Mouse (Mus musculus) CH12.LX (cell line): ENCODE data around the gene Samd5. TPM values are rescaled to one million over a fixed set of nuclear protein-coding genes. Genes with fewer than 3 reads are reported as not detected.

ENCODE experiments used
- DNase-seq: peaks from one replicate; pipeline ENCODE4 v3.0.0-alpha.2; 2013; ENCODE audit errors: extremely low read depth
- H3K27ac ChIP-seq: 2 replicates; pipeline ENCODE4 v1.5.1; 2012; ENCODE audit warnings: low read depth, mild to moderate bottlenecking, control low read depth, moderate library complexity; ENCODE audit not compliant: insufficient read depth
- H3K27me3 ChIP-seq: replicated peaks from 2 replicates; pipeline ENCODE3; 2012; ENCODE audit warnings: inconsistent platforms
- H3K36me3 ChIP-seq, 2 experiments: replicated peaks in 1 of 2; 2 replicates each; pipeline versions ENCODE3 to v1.6.1; 2012; ENCODE audit warnings: inconsistent platforms in 1 of 2, low read length in 1 of 2, mild to moderate bottlenecking in 1 of 2, mixed read lengths in 1 of 2, moderate library complexity in 1 of 2; ENCODE audit not compliant: control insufficient read depth in 1 of 2, insufficient read depth in 1 of 2
- H3K4me1 ChIP-seq, 2 experiments: 2 replicates each; pipeline ENCODE4 v1.6.1; 2012; ENCODE audit warnings: inconsistent platforms in 1 of 2, moderate library complexity in 1 of 2; ENCODE audit not compliant: insufficient read depth in 2 of 2, control insufficient read depth in 1 of 2
- H3K4me2 ChIP-seq: 2 replicates; pipeline ENCODE4 v1.6.1; 2012; ENCODE audit warnings: low read depth, mild to moderate bottlenecking, control low read depth; ENCODE audit not compliant: poor library complexity, insufficient read depth, severe bottlenecking
- H3K4me3 ChIP-seq, 3 experiments: fragments of 150-350 bp in 1 of 3; sonication (generic) in 1 of 3; replicated peaks in 1 of 3; 2 replicates each; pipeline versions ENCODE3 to v1.5.1; 2011 to 2012; ENCODE audit warnings: low read depth in 2 of 3, low read length in 2 of 3, mild to moderate bottlenecking in 2 of 3, moderate library complexity in 2 of 3, control low read depth in 1 of 3, improper control_type of control experiment in 1 of 3, inconsistent platforms in 1 of 3, mixed read lengths in 1 of 3; ENCODE audit not compliant: poor library complexity in 1 of 3
- H3K79me2 ChIP-seq: replicated peaks from 2 replicates; pipeline ENCODE4 v1.6.1; 2012; ENCODE audit warnings: mild to moderate bottlenecking, moderate library complexity; ENCODE audit not compliant: control insufficient read depth, poor library complexity, insufficient read depth, severe bottlenecking; ENCODE audit errors: extremely low read depth
- H3K9ac ChIP-seq: 2 replicates; pipeline ENCODE4 v1.6.1; 2012; ENCODE audit warnings: low read depth, mild to moderate bottlenecking, control low read depth, moderate library complexity; ENCODE audit not compliant: insufficient read depth
- H3K9me3 ChIP-seq: replicated peaks from 2 replicates; pipeline ENCODE3; 2012; ENCODE audit warnings: low read length, inconsistent platforms, mixed read lengths
- CHD1 ChIP-seq: IDR thresholded peaks from 2 replicates; pipeline ENCODE4 v1.6.1; 2012; ENCODE audit warnings: low read depth, low read length, improper control_type of control experiment, inconsistent platforms
- CTCF ChIP-seq, 2 experiments: IDR thresholded peaks in 1 of 2; conservative IDR thresholded peaks in 1 of 2; 2 replicates each; pipeline ENCODE4 v1.5.1; 2011 to 2012; ENCODE audit warnings: low read depth in 2 of 2, low read length in 2 of 2, improper control_type of control experiment in 1 of 2, inconsistent platforms in 1 of 2, mild to moderate bottlenecking in 1 of 2, moderate library complexity in 1 of 2
- E2F4 ChIP-seq: IDR thresholded peaks from 2 replicates; pipeline ENCODE4 v1.6.1; 2011; ENCODE audit warnings: low read depth, low read length, improper control_type of control experiment; ENCODE audit not compliant: insufficient replicate concordance
- ELF1 ChIP-seq: IDR thresholded peaks from 2 replicates; pipeline ENCODE4 v1.6.1; 2014; ENCODE audit warnings: low read depth, mild to moderate bottlenecking, inconsistent platforms, low read length, improper control_type of control experiment
- EP300 ChIP-seq: IDR thresholded peaks from 2 replicates; pipeline ENCODE4 v1.6.1; 2011; ENCODE audit warnings: low read length, improper control_type of control experiment
- ETS1 ChIP-seq: conservative IDR thresholded peaks from 2 replicates; pipeline ENCODE4 v1.6.1; 2012; ENCODE audit warnings: low read depth, mild to moderate bottlenecking, inconsistent platforms, low read length, improper control_type of control experiment, moderate library complexity
- GABPA ChIP-seq: IDR thresholded peaks from 2 replicates; pipeline ENCODE4 v1.6.1; 2012; ENCODE audit warnings: low read depth, low read length, improper control_type of control experiment, inconsistent platforms; ENCODE audit not compliant: insufficient replicate concordance
- HCFC1 ChIP-seq: IDR thresholded peaks from 2 replicates; pipeline ENCODE4 v1.6.1; 2012; ENCODE audit warnings: low read depth, mild to moderate bottlenecking, inconsistent platforms, low read length, improper control_type of control experiment
- IRF4 ChIP-seq: IDR thresholded peaks from 2 replicates; pipeline ENCODE4 v1.6.1; 2014; ENCODE audit warnings: low read depth, mild to moderate bottlenecking, inconsistent platforms, low read length, improper control_type of control experiment
- JUN ChIP-seq: IDR thresholded peaks from 2 replicates; pipeline ENCODE4 v1.6.1; 2011; ENCODE audit warnings: low read depth, mild to moderate bottlenecking, low read length, improper control_type of control experiment, moderate library complexity; ENCODE audit not compliant: insufficient read depth
- JUND ChIP-seq: conservative IDR thresholded peaks from 2 replicates; pipeline ENCODE4 v1.6.1; 2011; ENCODE audit warnings: low read depth, low read length, improper control_type of control experiment
- KAT2A ChIP-seq: IDR thresholded peaks from 2 replicates; pipeline ENCODE4 v1.6.1; 2012; ENCODE audit warnings: low read length, improper control_type of control experiment, inconsistent platforms; ENCODE audit not compliant: insufficient replicate concordance
- MAFK ChIP-seq: IDR thresholded peaks from 2 replicates; pipeline ENCODE4 v1.6.1; 2011; ENCODE audit warnings: low read length, improper control_type of control experiment; ENCODE audit not compliant: insufficient replicate concordance
- MAX ChIP-seq: IDR thresholded peaks from 2 replicates; pipeline ENCODE4 v1.6.1; 2011; ENCODE audit warnings: low read length, improper control_type of control experiment
- MAZ ChIP-seq: IDR thresholded peaks from 2 replicates; pipeline ENCODE4 v1.6.1; 2012; ENCODE audit warnings: low read depth, mild to moderate bottlenecking, inconsistent platforms, low read length, improper control_type of control experiment, moderate library complexity
- MYC ChIP-seq: IDR thresholded peaks from 2 replicates; pipeline ENCODE4 v1.6.1; 2011; ENCODE audit warnings: low read depth, mild to moderate bottlenecking, improper control_type of control experiment, low read length
- NRF1 ChIP-seq: IDR thresholded peaks from 2 replicates; pipeline ENCODE4 v1.6.1; 2014; ENCODE audit warnings: low read depth, mild to moderate bottlenecking, inconsistent platforms, low read length, improper control_type of control experiment, moderate library complexity
- PAX5 ChIP-seq: IDR thresholded peaks from 2 replicates; pipeline ENCODE4 v1.6.1; 2012; ENCODE audit warnings: low read length, inconsistent platforms, mixed read lengths
- POLR2A ChIP-seq: IDR thresholded peaks from 2 replicates; pipeline ENCODE4 v1.6.1; 2011; ENCODE audit warnings: low read depth, mild to moderate bottlenecking, improper control_type of control experiment, low read length
- POLR2AphosphoS2 ChIP-seq: IDR thresholded peaks from 2 replicates; pipeline ENCODE4 v1.6.1; 2011; ENCODE audit warnings: low read depth, low read length, improper control_type of control experiment
- RCOR1 ChIP-seq: conservative IDR thresholded peaks from 2 replicates; pipeline ENCODE4 v1.6.1; 2012; ENCODE audit warnings: low read depth, mild to moderate bottlenecking, inconsistent platforms, low read length, improper control_type of control experiment
- SIN3A ChIP-seq: IDR thresholded peaks from 2 replicates; pipeline ENCODE4 v1.6.1; 2012; ENCODE audit warnings: low read length, improper control_type of control experiment, inconsistent platforms
- TBP ChIP-seq: conservative IDR thresholded peaks from 2 replicates; pipeline ENCODE4 v1.6.1; 2011; ENCODE audit warnings: low read depth, low read length, improper control_type of control experiment
- TCF12 ChIP-seq: IDR thresholded peaks from 2 replicates; pipeline ENCODE4 v1.6.1; 2014; ENCODE audit warnings: low read depth, mild to moderate bottlenecking, inconsistent platforms, low read length, improper control_type of control experiment
- UBTF ChIP-seq: IDR thresholded peaks from 2 replicates; pipeline ENCODE4 v1.6.1; 2012; ENCODE audit warnings: low read depth, mild to moderate bottlenecking, inconsistent platforms, low read length, improper control_type of control experiment, moderate library complexity
- USF2 ChIP-seq: conservative IDR thresholded peaks from 2 replicates; pipeline ENCODE4 v1.6.1; 2011; ENCODE audit warnings: low read depth, low read length, improper control_type of control experiment
- ZMIZ1 ChIP-seq: IDR thresholded peaks from 2 replicates; pipeline ENCODE4 v1.6.1; 2012; ENCODE audit warnings: low read depth, mild to moderate bottlenecking, inconsistent platforms, low read length, improper control_type of control experiment
- ZNF384 ChIP-seq: IDR thresholded peaks from 2 replicates; pipeline ENCODE4 v1.6.1; 2012; ENCODE audit warnings: low read depth, low read length, improper control_type of control experiment, inconsistent platforms
- dilution Hi-C: fragments of 300-500 bp; cut with MboI; formaldehyde crosslinking; loops from 2 replicates; pipeline ENCODE4 v1.14.3; 2020; ENCODE audit warnings: low sequenced_read_pairs; ENCODE audit not compliant: extremely low pct_unique_long_range_greater_than_20kb, extremely low pct_ligation_motif_present
- in situ Hi-C: fragments of 300-500 bp; cut with MboI; formaldehyde crosslinking; loops from 3 replicates; pipeline ENCODE4 v1.14.3; 2019; ENCODE audit warnings: low sequenced_read_pairs, low pct_ligation_motif_present, low pct_unique_long_range_greater_than_20kb, mixed read lengths
- polyA plus RNA-seq: library from polyadenylated mRNA; unstranded; fragments of >175 nt; gene quantifications from 2 replicates; pipeline ENCODE4 v1.2.1, GENCODE M21; 2012; ENCODE audit warnings: low read depth; ENCODE audit not compliant: insufficient read length
- total RNA-seq, 2 experiments: library from RNA; depleted of rRNA; stranded (reverse); fragments of 300-350 nt in 1 of 2; fragments of >200 nt in 1 of 2; gene quantifications; 2 replicates each; pipeline ENCODE4 v1.2.3; 2012 to 2014

Gene Samd5
- total and polyA plus RNA-seq, 3 experiments = not detected

GRCm38 (mm10) chr10:9720027-9720426 lies 45.0 kb upstream of the Samd5 start:
- TF ChIP-seq MAX (no peak), JUND (no peak), IRF4 (no peak), SIN3A (no peak), NRF1 (no peak), EP300 (no peak), JUN (no peak), KAT2A (no peak), MAFK (no peak), TCF12 (no peak), POLR2A (no peak), UBTF (no peak), TBP (no peak), PAX5 (no peak), MAZ (no peak), E2F4 (no peak), CHD1 (no peak)
- Histone ChIP-seq H3K79me2 (no peaks in the 10 kb centered on the region), H3K4me3 (no peak overlapping the region), H3K4me1 (no peaks in the 10 kb centered on the region), H3K36me3 (no peaks in the 10 kb centered on the region), H3K9me3 (no peaks in the 10 kb centered on the region), H3K4me2 (no peak overlapping the region), H3K9ac (no peak overlapping the region), H3K27me3 (no peaks in the 10 kb centered on the region), H3K27ac (no peak overlapping the region)
- in situ Hi-C loops (no loop called here), dilution Hi-C loops (no loop called here)
- no peak for DNase-seq

GRCm38 (mm10) chr10:9718086-9718485 lies 43.1 kb upstream of the Samd5 start:
- H3K27me3 ChIP-seq = no peaks in the 10 kb centered on the region
- no peak overlapping the region for H3K4me2 ChIP-seq
- no peak overlapping the region for H3K4me3 ChIP-seq
- no peaks in the 10 kb centered on the region for H3K4me1 ChIP-seq
- in situ Hi-C loops = no loop called here
- DNase-seq = no peak
- H3K27ac ChIP-seq = no peak overlapping the region
- TF ChIP-seq ZMIZ1 (no peak), KAT2A (no peak), MAFK (no peak), USF2 (no peak), CTCF (conservative IDR thresholded peaks at IDR 0.05 in 1 of 2, IDR thresholded peaks at IDR 0.05 in 1 of 2; ENCODE audit: low read depth in 2 of 2, low read length in 2 of 2) (no peak), TBP (no peak), ELF1 (no peak), RCOR1 (no peak), MYC (no peak), IRF4 (no peak), GABPA (no peak), POLR2AphosphoS2 (no peak), JUN (no peak), NRF1 (no peak), HCFC1 (no peak), ETS1 (no peak), ZNF384 (no peak), PAX5 (no peak), MAX (no peak)
- no peaks in the 10 kb centered on the region for H3K9me3 ChIP-seq
- dilution Hi-C loops = no loop called here
- H3K36me3 ChIP-seq = no peaks in the 10 kb centered on the region
- no peak overlapping the region for H3K9ac ChIP-seq
- H3K79me2 ChIP-seq = no peaks in the 10 kb centered on the region
